Mouse (Mus musculus) liver, embryonic 14.5 days (tissue): ENCODE results near the gene Gm4301.
"Not testable (repeated sequence)": the region's sequence is repeated elsewhere in the genome, so short reads cannot be mapped to it uniquely, and the experiment has no call there.

Source experiments
- CTCF ChIP-seq: IDR thresholded peaks from 2 replicates; pipeline ENCODE4 v1.5.1; 2016; ENCODE audit warnings: antibody characterized with exemption, low read depth, control low read depth
- EP300 ChIP-seq: IDR thresholded peaks from 2 replicates; pipeline ENCODE4 v1.6.1; 2016; ENCODE audit warnings: antibody characterized with exemption, low read depth

- TF ChIP-seq CTCF, EP300: not testable (repeated sequence)
These were observed 5.1 kb downstream of the Gm4301 start, which contains the start of gene Gm4302 for GRCm38 (mm10) chr10:100340536-100340935.
